Mouse (Mus musculus) neural tube, embryonic 14.5 days (tissue): ENCODE results near the gene Ggta1. TPM values are rescaled to one million over a fixed set of nuclear protein-coding genes. Genes with fewer than 3 reads are reported as not detected.

Experiments used
- ATAC-seq: fragments of 200-750 bp; cut with Nextera tagmentation; 2 replicates; pipeline ENCODE4 v1.8.0; 2017; ENCODE audit warnings: low read depth, mild to moderate bottlenecking, moderate TSS enrichment, moderate library complexity
- H3K27ac ChIP-seq: fragments of 300-500 bp; sonication (generic); 2 replicates; pipeline ENCODE4 v1.5.1; 2014; ENCODE audit warnings: low read depth, mild to moderate bottlenecking, control low read depth, low read length, moderate library complexity, mixed read lengths
- H3K27me3 ChIP-seq: fragments of 300-500 bp; sonication (generic); 2 replicates; pipeline ENCODE4 v1.6.1; 2014; ENCODE audit warnings: low read length; ENCODE audit not compliant: control insufficient read depth, insufficient read depth
- H3K36me3 ChIP-seq: fragments of 300-500 bp; sonication (generic); 2 replicates; pipeline ENCODE4 v1.6.1; 2014; ENCODE audit warnings: low read length, mixed read lengths; ENCODE audit not compliant: control insufficient read depth, insufficient read depth
- H3K4me1 ChIP-seq: fragments of 300-500 bp; sonication (generic); 2 replicates; pipeline ENCODE4 v1.6.1; 2014; ENCODE audit warnings: low read length; ENCODE audit not compliant: control insufficient read depth, insufficient read depth
- H3K4me2 ChIP-seq: fragments of 300-500 bp; sonication (generic); 2 replicates; pipeline ENCODE4 v1.6.1; 2014; ENCODE audit warnings: mild to moderate bottlenecking, low read depth, low read length, control low read depth
- H3K4me3 ChIP-seq: fragments of 300-500 bp; sonication (generic); 2 replicates; pipeline ENCODE4 v1.5.1; 2014; ENCODE audit warnings: low read depth, low read length, control low read depth, mixed read lengths
- H3K9ac ChIP-seq: fragments of 300-500 bp; sonication (generic); replicated peaks from 2 replicates; pipeline ENCODE4 v1.6.1; 2014; ENCODE audit warnings: low read depth, mild to moderate bottlenecking, control low read depth, low read length, mixed read lengths
- H3K9me3 ChIP-seq: fragments of 300-500 bp; sonication (generic); 2 replicates; pipeline ENCODE4 v1.6.1; 2016; ENCODE audit warnings: low read length; ENCODE audit not compliant: control insufficient read depth
- WGBS: fragments of 180-500 bp; shearing (Covaris S2); extraction: QIAGEN DNeasy Blood & Tissue Kit; methylation state at CpG from one replicate; pipeline ENCODE4 v1.1.7; 2014; 5-methylcytosine and 5-hydroxymethylcytosine counted together
- polyA plus RNA-seq: library from polyadenylated mRNA; unstranded; fragments of >200 nt; fragmentation: Nextera tagmentation; extraction: Ambion mirVana; gene quantifications from 2 replicates; pipeline ENCODE4 v1.2.1, GENCODE M21; 2014

The Ggta1 gene
- polyA plus RNA-seq, 1 experiment from 2014 or later: 5.3 TPM

DNA sequence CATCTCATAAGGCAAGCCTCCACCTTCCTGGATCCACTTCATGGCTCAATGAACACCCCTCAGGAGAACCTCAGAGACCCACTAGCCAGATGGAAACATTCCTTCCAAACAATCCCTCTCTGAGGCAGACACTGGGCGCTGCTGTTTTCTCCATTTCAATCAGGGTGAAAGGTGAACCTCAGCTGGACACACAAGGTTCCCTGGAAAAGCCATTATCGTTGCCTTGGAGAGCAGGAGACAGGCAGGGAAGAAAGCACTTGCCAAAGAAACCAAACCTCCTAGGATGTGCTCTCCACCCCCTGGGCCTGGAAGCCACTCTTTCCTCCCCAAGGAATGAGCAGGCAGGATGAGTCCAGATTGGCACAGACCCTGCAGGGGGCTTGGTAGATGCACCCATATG is 35.5 kb downstream of the Ggta1 start:
- Histone ChIP-seq H3K36me3 (no peaks in the 10 kb centered on the region), H3K4me3 (no peak overlapping the region), H3K9ac (no peak overlapping the region), H3K27me3 (no peaks in the 10 kb centered on the region), H3K27ac (no peak overlapping the region), H3K4me1 (no peaks in the 10 kb centered on the region), H3K9me3 (no peaks in the 10 kb centered on the region), H3K4me2 (no peak overlapping the region)
- 46% methylated on average over 2 of the region's 2 CpGs for WGBS
- no peak for ATAC-seq

DNA sequence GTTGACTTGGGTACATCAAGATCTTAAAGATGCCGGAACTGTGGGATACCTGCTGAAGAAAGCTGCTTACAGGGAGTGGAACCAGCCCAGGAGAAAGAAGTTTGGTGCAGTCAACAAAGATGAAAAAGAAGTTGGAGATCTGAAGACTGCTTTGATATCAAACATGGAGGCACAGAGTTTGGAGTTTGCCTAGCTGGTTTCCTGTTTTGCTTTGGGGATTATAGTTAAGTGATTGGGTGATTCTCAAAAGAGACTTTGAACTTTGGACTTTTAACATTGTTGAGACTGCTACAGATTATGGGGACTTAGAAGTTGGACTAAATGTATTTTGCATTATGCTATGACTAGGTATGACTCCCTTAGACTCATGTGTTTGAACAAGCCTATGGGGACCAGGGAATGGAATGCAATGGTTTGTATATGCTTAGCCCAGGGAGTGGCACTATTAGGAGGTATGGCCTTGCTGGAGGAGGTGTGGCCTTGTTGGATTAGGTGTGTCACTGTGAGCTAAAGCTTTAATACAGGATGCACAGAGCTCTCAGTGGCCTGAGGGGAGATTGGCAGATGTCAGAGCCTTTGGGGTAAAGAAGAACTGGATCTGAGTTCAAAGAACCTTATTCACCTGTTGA is 39.2 kb downstream of the Ggta1 start:
- Histone ChIP-seq H3K9me3 (no peaks in the 10 kb centered on the region), H3K36me3 (no peaks in the 10 kb centered on the region), H3K9ac (no peak overlapping the region), H3K4me2 (no peak overlapping the region), H3K4me3 (no peak overlapping the region), H3K27ac (no peak overlapping the region), H3K4me1 (no peaks in the 10 kb centered on the region), H3K27me3 (no peaks in the 10 kb centered on the region)
- 96% methylated on average over 1 of the region's 1 CpGs for WGBS
- ATAC-seq: no peak

DNA sequence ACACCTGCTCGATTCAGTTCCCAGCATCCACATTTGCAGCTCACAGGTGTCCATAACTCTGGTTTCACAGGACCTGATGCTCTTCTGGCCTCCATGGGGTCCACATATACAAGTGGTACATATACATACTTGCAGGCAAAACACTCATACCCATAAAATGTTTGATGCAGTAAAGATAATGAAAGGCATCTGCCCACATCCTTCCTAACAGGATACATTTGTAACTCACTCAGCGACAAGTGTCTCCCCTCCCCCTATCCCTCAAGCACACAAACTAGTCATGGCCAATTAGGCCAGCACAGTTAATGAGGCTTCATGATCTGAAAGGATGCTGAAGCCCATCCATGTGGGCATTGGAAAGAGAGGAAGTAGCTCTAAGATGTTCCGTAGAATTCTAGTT is 40.6 kb downstream of the Ggta1 start:
- H3K4me2 ChIP-seq: no peak overlapping the region
- no peak overlapping the region for H3K9ac ChIP-seq
- no peaks in the 10 kb centered on the region for H3K27me3 ChIP-seq
- WGBS: 89% methylated on average over 3 of the region's 3 CpGs
- H3K4me1 ChIP-seq: no peaks in the 10 kb centered on the region
- no peak overlapping the region for H3K4me3 ChIP-seq
- no peaks in the 10 kb centered on the region for H3K36me3 ChIP-seq
- no peaks in the 10 kb centered on the region for H3K9me3 ChIP-seq
- no peak overlapping the region for H3K27ac ChIP-seq
- ATAC-seq: no peak

DNA sequence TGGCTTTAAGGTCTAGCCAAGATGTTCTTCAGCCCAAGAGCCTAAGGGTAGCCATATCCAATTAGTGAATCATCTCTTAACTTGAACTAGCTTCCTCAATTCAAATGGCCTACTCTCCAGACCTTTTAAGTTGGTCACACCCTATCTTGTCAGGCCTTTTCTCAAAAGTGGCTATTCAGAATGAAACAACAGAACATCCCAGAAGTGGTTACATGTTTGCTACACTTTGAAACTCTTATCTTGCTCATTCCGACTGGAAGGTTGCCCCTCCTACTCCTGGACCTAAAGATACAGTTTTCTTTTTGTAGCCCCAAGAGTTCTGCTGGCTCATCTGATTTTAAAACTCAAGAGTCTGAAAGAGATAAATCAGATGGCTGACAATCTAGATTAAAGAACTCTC is 42.4 kb downstream of the Ggta1 start:
- Histone ChIP-seq H3K27ac (no peak overlapping the region), H3K27me3 (no peaks in the 10 kb centered on the region), H3K9me3 (no peaks in the 10 kb centered on the region), H3K4me2 (no peak overlapping the region), H3K36me3 (no peaks in the 10 kb centered on the region), H3K4me1 (no peaks in the 10 kb centered on the region), H3K9ac (no peak overlapping the region), H3K4me3 (no peak overlapping the region)
- no peak for ATAC-seq
- WGBS: 92% methylated on average over 1 of the region's 1 CpGs

DNA sequence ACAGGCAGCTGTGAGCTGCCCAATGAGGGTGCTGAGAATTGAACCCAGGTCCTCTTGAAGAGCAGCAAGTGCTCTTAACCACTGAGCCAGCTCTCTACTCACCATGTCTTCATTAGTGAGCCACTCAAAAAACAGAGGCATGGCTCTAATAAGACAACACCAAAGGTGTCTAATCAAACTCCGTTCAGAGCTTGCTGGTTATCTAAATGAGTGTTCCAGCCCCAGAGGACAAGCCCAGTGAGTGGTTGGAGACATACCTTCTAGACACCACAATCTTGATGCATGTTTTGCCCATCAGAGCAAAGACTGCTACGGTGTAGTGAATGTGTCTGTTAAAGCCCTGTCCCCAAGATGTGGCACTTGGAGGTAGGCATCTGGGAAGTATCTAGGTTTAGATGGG is 43.4 kb downstream of the Ggta1 start:
- H3K36me3 ChIP-seq: no peaks in the 10 kb centered on the region
- H3K9me3 ChIP-seq: no peaks in the 10 kb centered on the region
- H3K27me3 ChIP-seq: no peaks in the 10 kb centered on the region
- H3K4me2 ChIP-seq: no peak overlapping the region
- H3K4me3 ChIP-seq: no peak overlapping the region
- no peak overlapping the region for H3K27ac ChIP-seq
- H3K4me1 ChIP-seq: no peaks in the 10 kb centered on the region
- 93% methylated on average over 2 of the region's 2 CpGs for WGBS
- no peak for ATAC-seq
- no peak overlapping the region for H3K9ac ChIP-seq

DNA sequence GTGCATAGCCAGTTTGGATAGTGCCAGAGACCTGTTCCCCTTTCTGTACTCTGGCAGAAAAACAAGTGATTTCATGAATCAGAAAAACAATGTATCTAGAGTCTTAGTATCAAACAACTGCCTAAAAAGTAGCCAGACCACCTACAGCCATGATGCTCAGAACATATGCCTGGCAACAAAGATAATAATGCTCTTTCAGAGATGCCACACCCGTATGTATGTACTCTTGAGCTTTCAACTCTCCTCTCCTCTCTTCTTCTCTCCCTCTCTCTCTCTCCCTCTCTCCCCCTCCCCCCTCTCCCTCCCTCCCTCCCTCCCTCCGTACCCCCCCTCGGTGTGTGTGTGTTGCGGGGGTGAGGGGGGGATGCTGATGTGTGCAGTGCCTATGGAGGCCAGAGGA is 43.8 kb downstream of the Ggta1 start:
- H3K4me3 ChIP-seq: no peak overlapping the region
- no peaks in the 10 kb centered on the region for H3K9me3 ChIP-seq
- no peak overlapping the region for H3K9ac ChIP-seq
- no peaks in the 10 kb centered on the region for H3K27me3 ChIP-seq
- ATAC-seq: no peak
- H3K27ac ChIP-seq: no peak overlapping the region
- no peak overlapping the region for H3K4me2 ChIP-seq
- no peaks in the 10 kb centered on the region for H3K36me3 ChIP-seq
- 92% methylated on average over 4 of the region's 4 CpGs for WGBS
- H3K4me1 ChIP-seq: no peaks in the 10 kb centered on the region

DNA sequence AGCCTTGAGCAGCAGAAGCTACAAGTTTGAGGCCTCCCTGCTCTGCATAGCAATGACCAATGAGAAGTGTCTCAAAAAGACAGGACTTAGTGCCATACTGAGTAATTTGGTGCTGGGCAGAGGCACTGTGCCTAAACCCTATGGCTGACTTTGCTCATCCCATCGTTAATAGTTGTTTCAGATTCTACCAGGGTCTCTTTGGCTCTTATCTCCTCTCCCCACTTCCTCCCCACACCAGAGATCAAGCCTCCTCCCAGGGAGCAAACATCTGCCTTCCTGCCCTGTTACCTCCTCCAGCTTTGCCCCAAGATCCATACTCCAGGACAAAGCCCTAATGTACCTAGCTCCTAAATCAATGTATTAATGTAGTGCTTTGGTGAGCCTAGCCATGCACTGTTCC is 45.8 kb downstream of the Ggta1 start:
- Histone ChIP-seq H3K27me3 (no peaks in the 10 kb centered on the region), H3K36me3 (no peaks in the 10 kb centered on the region), H3K9ac (no peak overlapping the region), H3K4me1 (no peaks in the 10 kb centered on the region), H3K9me3 (no peaks in the 10 kb centered on the region), H3K27ac (no peak overlapping the region), H3K4me3 (no peak overlapping the region), H3K4me2 (no peak overlapping the region)
- no peak for ATAC-seq
- WGBS: 100% methylated on average over 1 of the region's 1 CpGs

DNA sequence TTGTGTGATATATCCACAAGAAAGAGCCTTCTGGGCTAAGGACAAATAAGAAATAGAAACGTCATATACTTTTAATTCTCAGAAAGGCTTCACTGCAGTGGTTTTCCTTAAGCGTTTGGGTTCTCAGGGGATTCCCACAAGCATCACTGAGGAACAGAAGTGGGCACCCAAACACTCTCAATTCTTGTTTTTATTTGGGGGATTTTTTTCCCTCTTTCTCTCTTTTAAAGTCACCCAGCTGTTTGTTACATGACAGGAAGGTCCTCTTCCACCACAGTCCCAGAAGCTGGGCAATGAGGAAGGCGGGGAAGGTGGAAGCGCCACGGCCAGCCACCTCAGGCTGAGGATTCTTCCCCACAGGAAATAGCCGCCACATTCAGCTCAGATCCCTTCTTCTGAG is 46.6 kb downstream of the Ggta1 start:
- 88% methylated on average over 6 of the region's 6 CpGs for WGBS
- H3K9ac ChIP-seq: no peak overlapping the region
- H3K9me3 ChIP-seq: no peaks in the 10 kb centered on the region
- no peaks in the 10 kb centered on the region for H3K27me3 ChIP-seq
- no peak overlapping the region for H3K4me3 ChIP-seq
- no peak for ATAC-seq
- H3K27ac ChIP-seq: no peak overlapping the region
- no peak overlapping the region for H3K4me2 ChIP-seq
- no peaks in the 10 kb centered on the region for H3K4me1 ChIP-seq
- no peaks in the 10 kb centered on the region for H3K36me3 ChIP-seq

DNA sequence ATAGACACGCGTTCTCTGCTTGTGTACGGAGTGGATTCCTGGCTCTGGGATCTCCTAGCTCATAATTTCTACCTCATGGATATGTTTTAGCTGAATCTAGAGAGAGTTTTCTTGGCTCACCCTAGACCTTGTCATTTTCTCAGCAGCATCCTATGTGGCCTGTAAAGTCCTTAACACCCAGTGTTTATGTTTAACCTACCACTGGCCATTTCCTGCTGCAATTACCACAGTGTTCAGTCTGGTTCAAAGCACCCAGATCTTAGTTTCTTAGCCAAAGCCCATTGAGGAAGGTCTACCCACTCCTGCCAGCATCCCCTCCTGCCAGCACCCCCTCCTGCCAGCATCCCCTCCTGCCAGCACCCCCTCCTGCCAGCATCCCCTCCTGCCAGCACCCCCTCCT is 50.2 kb downstream of the Ggta1 start:
- WGBS: 91% methylated on average over 3 of the region's 3 CpGs
- Histone ChIP-seq H3K4me1 (no peaks in the 10 kb centered on the region), H3K9ac (no peak overlapping the region), H3K4me3 (no peak overlapping the region), H3K27ac (no peak overlapping the region), H3K9me3 (no peaks in the 10 kb centered on the region), H3K36me3 (no peaks in the 10 kb centered on the region), H3K27me3 (no peaks in the 10 kb centered on the region), H3K4me2 (no peak overlapping the region)
- no peak for ATAC-seq
